Mouse (Mus musculus) ES-CJ7 (cell line): ENCODE results near the gene Rab40b.

Experiments
- DNase-seq: peaks from one replicate; pipeline ENCODE4 v3.0.0; 2011; ENCODE audit warnings: low read depth, low spot score

The Rab40b gene

DNA sequence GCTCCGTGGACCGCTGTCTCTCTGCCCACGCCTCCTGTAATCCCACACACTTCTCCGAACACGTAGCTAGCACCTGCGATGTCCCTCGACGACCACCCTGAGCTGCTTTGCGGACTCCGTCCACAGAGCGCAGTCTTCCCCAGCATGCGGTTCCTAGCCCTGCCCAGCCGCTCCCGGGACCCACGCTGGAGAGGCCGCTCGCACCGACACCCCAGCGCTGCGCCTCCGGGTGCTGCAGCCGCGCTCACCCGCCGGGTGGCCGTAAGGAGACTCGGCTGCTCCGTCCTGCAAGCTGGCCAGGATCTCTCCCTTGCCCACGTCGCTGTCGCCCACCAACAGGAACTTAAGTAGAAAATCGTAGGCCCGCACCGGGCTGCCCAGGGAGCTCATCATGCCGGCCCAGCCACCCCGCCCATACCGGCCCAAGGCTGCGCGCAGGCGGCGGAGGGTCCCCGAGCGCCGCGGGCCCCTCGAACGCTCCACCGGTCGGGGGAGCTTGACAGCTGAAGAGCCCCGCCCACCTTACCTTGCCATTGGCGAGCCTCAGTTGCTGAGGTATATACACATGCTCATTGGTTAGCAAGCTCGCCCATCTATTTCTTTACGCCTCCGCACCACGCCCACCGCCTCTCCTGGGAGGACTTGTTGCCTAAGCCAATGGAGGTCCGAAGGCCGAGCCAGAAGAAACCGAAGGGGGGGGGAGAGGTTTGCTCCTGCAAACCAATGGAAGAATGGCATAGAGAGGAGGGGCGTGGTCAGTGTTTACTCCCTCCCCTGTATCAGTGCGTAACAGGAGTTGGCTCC, at the start of gene Rab40b:
TSS of gene Rab40b (minus strand) at position 502 of the 804 bp plus-strand sequence.
- DNase-seq: peak; percentile 98

DNA sequence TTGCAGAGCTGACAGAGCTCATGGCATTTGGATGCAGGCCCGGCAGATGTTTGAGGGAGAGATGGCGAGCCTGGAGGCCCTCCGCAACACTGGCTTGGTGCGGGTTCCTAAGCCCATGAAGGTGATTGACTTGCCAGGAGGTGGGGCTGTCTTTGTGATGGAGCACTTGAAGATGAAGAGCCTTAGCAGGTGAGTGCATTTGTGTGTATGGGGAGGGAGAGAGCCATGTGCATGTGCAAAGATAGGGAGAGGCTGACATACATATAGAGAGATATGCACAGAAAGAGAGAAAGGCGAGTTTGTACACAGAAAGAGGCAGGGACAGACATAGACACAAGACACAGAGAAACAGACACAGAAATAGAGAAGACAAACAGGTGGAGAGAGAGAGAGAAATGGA, 49.2 kb upstream of the Rab40b start:
- DNase-seq: no peak

DNA sequence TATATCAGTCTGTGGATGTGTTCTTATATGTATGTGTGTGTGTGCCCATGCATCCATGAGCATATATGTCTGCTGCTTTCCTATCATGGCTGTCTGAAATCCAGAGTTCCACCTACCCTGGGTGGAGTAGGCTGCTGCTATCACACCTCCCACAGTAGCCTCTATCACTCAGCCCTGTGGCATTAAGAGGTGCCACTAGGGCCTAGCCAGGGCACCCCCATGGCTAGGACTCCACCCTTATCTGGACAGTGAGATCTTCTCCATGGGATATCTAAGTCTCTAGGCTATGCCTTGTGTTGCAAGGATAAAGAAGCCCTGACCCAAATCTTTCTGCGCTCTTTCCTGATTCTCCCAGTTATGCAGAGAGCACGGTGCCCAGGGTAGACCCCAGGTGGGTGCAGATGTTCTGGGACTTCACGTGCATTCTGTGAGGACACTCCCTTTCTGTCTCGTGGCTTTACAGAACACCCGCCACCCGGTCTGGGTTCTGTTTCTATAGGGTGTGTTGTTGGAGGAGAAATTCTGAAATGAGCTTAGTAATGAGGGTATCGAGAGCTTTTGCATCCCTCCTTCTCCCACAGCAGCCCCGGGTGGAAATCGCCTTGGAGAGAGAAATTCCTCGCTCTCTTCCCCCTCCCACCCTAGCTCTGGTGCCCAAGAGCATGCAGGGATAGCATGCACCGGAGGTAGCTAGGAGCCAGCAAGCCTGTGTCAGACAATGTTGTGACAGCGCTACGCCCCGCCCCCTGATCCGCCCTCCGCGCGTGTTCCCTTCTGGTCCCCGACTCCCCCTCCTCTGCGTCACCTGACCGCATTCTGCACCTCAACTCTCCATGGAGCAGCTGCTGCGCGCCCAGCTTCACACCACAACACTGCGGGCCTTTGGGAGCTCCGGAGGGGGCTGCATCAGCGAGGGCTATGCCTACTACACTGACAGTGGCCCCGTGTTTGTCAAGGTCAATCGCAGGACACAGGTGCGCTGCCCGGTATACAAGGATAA, 46.4 kb upstream of the Rab40b start, which contains the start of gene Fn3k:
TSS of gene Fn3k (plus strand) at position 758 of the 1,000 bp plus-strand sequence.
- peak; percentile 49 for DNase-seq

DNA sequence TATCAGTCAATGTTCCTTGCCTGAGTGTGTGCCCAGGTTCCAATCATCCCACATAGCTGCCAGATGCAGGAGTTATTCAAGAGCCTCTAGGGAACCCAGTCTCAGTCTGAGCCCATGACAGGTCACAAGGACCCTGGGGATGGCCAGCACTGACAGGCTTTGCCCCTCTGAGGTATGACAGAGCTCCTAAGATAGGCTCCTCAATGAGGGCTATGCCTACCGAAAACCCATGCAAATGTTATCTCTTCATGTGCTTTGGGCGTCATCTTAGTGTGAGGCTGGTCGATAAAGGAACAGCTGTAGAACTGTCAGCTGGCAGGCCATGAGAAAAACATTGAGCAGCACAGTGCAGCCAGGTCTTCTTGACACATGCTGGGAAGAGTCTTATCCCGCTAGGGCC, 45.3 kb upstream of the Rab40b start:
- DNase-seq: no peak

DNA sequence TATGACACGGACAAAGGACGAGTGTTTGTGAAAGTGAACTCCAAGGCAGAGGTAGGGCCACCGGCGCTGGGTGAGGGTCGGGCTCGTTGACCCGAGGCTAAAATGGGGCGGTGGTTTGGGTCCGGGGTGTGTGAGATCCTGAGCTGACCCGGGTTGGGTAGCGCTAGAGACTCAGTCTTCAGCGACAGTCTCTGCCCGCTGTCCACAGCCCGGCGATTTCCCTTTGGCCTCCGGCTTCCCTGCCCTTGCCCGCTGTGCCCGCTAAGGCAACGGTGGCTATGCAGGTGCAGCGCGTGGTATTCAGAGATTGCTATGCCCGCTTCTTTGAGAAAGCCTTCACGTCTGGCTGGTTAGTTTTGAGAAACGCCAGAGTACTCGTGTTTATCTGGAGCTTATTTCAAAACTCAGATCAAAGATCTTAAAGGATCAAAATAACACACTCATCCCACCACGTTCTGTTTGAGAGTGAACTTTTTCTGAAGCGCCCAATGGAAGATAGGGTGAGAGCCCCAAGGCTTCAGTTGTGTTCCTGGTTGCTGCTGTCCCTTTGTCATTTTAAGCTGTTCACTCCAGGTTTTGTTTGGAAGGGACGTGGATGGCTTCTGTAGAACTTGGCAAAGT, 33.6 kb upstream of the Rab40b start:
- DNase-seq: no peak

DNA sequence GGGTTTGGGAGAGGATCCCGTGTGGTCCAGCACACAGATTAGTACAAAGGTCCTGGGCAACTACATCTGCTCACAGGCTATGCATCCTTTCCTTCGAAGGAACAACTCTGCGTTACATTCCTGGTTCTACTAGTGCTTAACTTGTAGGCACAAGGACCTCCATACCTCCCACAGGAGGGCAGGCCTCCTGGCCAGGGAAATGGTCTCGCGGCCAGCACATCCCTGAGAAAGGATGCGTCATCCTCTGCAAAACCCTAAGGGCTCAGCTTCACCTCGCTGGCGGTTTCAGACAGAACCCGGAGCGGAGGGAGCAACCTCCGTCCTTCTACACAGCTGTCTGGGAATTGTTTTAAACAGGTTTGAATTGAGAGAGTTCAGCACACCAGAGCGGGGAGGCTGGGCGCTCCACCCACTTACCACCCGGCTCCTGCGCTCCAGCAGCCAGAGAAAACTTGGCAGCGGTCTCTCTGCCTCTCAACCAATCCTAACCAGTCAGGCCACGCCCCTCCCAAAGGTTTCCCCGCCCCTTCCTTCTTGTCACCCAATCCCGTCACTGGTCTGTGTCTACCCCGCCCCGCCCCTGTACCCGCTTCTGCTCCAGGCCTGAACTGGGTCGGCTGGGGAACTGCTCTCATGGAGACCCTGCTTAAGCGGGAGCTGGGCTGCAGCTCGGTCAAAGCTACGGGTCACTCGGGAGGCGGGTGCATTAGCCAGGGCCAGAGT, 32.9 kb upstream of the Rab40b start, which contains the start of gene Fn3krp:
TSS of gene Fn3krp (plus strand) at position 572 of the 723 bp plus-strand sequence.
- DNase-seq: peak; percentile 97

DNA sequence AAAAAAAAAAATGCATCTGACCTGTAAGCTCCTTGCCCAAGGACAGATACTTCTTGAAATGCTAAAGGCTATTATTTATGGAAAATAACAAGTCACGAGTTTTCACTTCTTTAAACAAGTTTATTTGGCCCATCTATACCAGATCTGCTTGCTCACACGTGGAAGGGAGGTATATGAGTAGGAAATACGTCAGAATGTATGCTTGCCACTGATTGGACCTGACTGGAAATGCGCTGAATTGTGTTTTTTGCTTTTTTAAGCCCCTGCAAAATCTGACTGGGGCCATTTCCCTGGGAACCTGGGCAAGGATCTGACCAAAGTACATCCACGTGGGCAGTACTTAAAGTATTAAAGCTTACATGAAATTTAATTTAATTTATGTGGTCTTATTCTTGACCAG, 32.3 kb upstream of the Rab40b start:
- DNase-seq: no peak

DNA sequence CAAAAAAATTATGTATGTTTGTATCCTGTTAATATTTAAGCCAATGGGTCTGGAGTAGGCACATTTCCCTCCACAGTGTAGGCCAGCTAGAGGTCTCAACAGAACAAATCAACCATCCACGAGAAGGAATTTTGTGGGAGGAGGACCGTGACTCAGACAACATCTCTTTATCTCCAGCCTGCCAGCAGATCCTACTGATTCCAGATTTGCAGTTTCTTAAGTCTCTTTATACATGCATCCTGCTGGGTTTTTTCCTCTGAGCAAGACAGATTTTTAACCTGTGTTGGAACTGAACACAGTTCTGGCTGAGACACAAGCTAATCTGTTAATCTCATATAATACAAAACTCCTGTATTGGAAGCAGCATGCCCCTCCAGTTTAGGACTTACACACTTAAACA, 30.9 kb upstream of the Rab40b start:
- no peak for DNase-seq

DNA sequence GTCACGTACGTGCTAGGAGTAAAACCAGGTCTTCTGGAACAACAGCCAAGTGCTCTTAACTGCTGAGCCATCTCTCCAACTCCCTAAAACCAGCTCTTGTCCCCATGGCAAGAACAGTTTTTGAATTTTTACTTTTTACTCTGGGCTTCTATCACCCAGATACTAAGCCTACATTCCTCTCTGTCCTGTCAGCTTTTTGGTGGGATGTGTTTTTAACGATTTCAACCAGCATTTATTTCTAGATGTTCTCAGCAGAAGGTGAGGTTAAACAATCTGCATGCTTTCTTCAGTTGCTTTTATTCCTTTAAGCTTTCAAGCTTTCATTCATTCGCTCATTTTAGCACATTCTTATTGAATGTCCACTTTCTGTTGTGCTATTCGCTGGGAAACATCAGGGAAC, 29.9 kb upstream of the Rab40b start:
- DNase-seq: no peak

DNA sequence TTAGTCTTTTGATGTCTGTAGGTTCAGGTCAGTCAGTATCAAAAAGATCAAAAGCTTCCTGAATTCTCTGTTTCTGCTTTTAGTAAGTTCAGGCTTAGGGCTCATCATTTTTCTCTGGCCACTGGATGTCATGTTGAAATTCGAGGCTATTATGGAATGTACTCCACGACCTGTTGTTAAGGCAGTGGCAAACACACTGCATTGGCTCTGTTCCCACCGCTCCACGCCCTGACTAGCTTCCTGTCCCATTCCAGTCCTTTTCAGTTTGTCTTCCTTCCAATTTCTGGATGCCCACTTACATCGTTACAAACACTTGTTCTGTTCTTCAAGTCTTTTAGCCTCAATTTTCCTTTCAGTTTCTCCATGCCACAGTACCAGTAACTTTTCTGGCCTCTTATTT, 27.3 kb upstream of the Rab40b start:
- no peak for DNase-seq

DNA sequence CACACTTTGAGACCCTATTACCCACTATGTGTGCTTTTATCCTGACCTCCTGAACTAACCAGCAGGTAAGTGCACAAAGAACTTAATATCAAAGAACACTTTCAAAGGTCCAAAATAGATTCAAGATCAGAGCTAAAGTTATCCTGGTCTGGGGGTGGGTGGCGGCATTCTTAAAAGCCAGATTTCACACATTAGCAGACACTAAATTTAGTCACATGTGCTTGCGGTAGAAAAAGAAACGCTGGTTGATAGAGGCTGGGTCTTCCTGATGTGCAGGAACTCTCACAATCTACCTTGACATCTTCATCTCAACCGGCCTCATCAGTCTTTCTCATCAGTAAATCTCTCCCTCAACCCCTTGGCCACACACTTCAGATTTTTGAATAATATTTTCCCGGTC, 26.7 kb upstream of the Rab40b start:
- no peak for DNase-seq

DNA sequence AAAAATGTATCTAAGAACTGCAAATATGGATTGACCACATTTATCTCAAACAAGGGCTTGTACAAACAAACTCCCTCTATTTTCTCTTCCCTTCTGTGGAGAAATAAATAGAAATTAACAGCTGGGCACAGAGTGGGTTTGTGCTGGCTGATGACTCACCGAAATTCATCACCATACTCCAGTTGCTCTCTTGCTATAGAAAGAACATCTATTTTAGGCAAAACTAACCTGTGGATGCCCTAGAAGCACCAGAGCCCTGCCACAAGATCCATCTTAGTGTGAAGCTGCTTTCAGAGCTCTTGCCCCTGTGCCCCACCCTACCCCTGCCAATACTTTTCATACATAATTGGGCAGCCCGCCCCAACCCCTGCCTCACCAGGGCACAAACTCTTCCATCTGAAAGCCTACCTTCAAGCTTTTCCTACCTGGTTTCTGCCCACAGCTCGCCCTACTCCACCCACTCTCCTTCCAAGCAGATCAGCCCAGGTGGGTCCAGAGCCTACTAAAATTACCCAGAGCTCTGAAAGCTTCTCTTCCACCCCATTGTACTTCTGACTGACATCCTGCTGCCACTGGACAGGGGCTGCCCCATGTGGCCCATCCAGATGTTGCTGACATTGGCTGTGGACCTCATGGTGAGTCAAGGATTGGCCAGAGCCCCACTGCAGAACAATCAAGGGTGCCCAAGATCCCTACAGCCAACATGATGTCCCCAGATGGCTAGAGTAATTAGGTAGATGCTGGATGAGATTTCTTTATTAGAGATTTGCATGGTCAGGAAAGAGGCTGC, 19.5 kb upstream of the Rab40b start:
- no peak for DNase-seq

DNA sequence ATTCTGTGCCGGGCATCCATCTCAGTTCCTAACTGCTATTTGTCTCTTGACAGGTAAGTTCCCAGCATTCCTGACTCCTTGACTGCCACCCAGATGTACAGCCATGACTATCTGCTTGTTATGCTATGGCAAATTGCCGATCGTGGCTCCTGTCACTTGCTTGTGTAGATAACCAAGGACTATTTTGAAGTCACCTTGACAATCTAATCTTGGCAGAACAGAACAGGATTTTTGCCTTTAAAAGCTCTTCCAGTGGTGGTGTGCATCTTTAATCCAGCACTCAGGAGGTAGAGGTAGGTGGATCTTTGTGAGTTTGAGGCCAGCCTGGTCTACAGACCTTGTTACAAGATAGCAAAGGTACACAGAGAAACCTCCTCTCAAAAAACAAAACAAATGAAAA, 4.4 kb upstream of the Rab40b start:
- DNase-seq: no peak

DNA sequence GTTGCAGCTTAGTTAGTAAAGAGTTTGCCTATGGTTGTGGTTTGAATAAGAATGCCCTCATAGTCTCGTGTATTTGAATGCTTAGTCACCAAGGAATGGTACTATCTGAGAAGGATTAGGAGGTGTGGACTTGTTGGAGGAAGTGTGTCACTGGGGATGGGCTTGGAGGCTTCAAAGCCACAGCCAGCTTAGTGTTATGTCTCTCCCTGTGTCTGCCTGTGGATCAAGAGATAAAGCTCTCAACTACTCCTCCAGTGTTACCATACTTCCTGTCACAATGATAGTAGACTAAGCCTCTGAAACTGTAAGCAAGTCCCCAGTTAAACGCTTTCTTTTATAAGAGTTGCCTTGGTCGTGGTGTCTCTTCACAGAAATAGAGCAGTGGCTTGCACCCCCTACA, 2.7 kb upstream of the Rab40b start:
- no peak for DNase-seq

DNA sequence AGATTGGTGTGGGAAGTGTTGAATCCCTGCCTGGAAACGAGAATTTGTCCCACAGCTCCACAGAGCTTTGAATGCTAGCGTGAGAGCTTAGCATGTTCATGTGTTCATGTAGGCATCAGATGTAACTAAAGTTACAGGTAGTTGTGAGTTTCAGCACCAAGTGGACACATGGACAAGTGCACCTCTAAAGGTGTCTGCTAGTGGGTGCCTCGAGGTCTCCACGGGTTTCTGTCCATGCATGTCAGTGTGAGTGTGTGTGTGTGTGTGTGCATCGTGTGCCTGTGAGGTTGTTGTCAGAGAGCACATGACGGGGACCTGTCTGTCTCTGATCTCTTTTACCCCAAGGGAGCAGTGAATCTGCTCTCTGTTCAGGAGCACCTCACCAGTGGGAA, 499 bp upstream of the Rab40b start:
- DNase-seq: no peak

DNA sequence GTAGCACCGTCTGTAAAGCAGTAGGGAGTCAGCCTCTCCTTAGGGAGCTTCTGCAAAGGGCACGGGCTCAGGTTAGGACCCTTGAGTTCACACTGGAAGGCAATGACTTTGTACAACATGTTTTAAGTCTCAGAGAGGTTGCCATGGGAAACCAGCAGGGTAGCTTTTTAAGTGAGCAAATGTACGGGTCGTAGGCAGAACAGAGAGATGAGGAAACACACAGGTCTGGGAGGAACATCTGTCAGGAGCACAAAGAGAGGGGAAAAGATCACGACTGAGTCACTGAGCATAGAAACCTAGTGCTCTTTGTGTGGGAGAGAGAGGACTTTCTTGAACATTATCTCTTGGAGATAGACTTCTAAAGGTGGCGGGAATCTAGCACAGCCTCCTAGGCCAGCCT, 7.8 kb downstream of the Rab40b start:
- DNase-seq: no peak

DNA sequence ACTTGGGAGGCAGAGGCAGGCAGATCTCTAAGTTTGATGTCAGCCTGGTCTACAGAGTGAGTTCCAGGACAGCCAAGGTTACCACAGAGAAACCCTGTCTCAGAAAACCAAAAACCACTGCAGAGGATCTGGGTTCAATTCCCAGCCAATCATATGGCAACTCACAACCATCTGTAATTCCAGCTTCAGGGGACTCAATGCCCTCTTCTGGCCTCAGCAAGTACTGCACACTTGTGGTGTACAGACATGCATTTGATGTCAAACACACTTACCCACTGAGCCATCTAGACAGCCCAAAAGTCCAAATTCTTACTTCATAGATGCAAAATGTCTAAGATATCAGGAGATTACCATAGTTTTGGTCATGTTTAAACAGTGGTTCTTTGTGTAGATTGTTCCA, 9.4 kb downstream of the Rab40b start:
- DNase-seq: peak; percentile 45

DNA sequence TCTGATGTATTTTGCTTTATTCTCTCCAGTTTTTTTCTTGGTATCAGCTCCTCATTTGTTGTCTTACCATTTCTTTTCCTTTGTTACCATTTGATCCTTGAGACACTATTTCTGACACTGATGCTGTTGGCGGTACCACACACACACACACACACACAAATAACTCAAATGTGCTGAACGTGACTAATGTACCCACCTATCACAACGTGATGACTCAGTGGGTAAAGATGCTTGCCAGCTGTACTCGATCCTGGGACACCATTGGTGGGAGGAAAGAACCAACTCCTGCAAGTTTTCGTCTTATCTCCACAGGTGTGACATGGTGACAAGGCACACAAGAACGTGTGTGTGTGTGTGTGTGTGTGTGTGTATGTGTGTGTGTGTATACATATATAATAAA, 14.7 kb downstream of the Rab40b start:
- no peak for DNase-seq

DNA sequence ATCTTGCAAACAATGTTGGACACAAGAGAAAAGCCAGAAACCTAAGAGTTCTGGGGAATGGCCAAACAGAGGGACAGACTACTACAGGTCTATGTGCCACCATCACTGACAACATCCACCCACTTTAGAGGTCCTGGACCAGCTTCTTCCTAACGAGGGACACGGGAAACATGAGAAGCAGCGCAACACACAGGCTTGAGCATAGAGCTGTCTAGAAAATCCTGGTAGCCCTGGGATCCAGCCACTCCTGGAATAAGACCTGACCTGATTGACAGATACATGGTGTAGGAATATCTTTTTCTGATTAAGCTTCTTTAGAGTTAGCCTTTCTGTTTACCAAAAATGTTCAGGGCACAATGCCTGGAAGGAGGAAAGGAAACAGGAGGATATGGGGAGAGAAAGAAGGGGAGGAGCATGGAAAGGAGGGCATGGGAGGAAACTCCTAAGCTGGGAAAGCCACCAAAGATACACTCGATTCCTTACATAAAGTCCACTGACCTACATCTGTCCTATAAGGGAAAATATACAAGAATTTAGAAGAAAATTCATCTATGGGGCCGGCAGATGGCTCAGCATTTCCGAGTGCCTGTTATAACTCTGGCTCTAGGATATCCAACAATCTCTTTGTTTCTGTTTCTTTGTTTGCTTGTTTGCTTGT, 17.6 kb downstream of the Rab40b start:
- DNase-seq: no peak

DNA sequence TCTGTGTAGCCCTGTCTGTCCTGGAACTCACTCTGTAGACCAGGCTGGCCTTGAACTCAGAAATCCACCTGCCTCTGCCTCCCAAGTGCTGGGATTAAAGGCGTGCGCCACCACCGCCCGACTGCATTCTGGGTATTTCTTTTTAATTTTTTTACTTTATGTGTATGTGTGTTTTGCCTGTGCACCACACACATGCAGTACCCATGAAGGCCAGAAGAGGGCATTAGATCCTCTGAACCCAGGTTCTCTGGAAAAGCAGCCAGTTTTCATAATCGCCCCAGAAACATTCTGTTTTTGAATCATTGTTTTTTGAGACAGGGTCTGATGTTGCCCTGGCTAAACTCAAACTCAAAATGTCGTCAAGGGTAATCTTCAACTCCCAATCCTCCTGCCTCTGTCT, 18.4 kb downstream of the Rab40b start:
- peak; percentile 60 for DNase-seq
